ENCODE assay signal across 22 mouse cellular contexts in the genomic region with DNA sequence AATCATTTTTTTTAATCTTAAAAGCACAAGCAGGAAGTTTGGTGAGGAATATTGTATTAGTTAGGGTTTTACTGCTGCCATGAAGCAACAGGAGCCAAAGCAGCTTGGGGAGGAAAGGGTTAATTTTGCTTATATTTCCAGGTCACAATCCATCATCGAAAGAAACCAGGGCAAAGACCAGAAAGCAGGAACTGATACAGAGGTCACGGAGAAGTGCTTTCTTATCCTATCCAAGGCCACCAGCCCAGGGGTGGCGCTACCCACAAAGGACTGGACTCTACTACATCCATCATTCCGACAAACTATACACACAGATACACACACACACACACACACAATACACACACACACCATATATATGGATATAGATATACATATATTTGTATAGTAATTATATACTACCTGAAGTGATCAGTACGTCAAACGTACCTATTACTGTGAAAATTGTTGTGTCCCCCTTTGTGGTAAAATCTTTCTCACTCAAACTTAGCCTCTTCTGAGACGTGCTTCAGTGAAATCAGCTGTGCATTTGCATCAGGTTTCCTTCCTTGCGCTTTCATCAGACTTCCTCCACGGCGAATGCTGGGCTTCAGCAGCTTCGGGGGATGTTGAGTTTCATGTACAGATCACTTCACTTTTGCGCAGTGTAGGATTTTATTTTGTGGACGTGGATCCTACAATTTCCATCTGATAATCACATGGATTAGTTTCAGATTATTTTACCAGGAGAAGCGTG.
"Had no signal": no experiment of that assay in that cellular context is flagged by ENCODE, and none has a peak within 500 bp of the region (broad histone marks: within the 10 kb centered on the region; RNA-seq: fewer than 3 reads in every experiment).

No protein-coding gene starts in this region.

- H3K4me3 ChIP-seq: kidney, embryonic 15.5 days; limb, embryonic 10.5 days; limb, embryonic 13.5 days; liver, embryonic 12.5 days; liver, embryonic 15.5 days; lung, embryonic 15.5 days; midbrain, embryonic 12.5 days; midbrain, embryonic 15.5 days; neural tube, embryonic 12.5 days; neural tube, embryonic 15.5 days had no signal

- DNase-seq: kidney, adult 8-10 months; kidney, postnatal 10 days; kidney, postnatal 36 days; liver; lung, adult 18-20 months; lung, postnatal 10 days; lung, postnatal 36 days; right cerebral cortex, adult 18-20 months; right cerebral cortex, postnatal 25 days; spleen, adult 18-20 months; thymus, adult 18-20 months; thymus, postnatal 36 days had no signal

- H3K36me3 ChIP-seq: kidney, embryonic 15.5 days; limb, embryonic 10.5 days; limb, embryonic 13.5 days; liver, embryonic 12.5 days; liver, embryonic 15.5 days; lung, embryonic 15.5 days; midbrain, embryonic 12.5 days; midbrain, embryonic 15.5 days; neural tube, embryonic 12.5 days; neural tube, embryonic 15.5 days had no signal

- H3K9ac ChIP-seq: kidney, embryonic 15.5 days; limb, embryonic 13.5 days; liver, embryonic 12.5 days; liver, embryonic 15.5 days; lung, embryonic 15.5 days; midbrain, embryonic 12.5 days; midbrain, embryonic 15.5 days; neural tube, embryonic 12.5 days; neural tube, embryonic 15.5 days had no signal

- H3K27ac ChIP-seq: kidney, embryonic 15.5 days; limb, embryonic 10.5 days; limb, embryonic 13.5 days; liver, embryonic 12.5 days; liver, embryonic 15.5 days; lung, embryonic 15.5 days; midbrain, embryonic 12.5 days; midbrain, embryonic 15.5 days; neural tube, embryonic 12.5 days; neural tube, embryonic 15.5 days had no signal

- ATAC-seq: liver, embryonic 12.5 days; midbrain, embryonic 15.5 days had no signal

- H3K27me3 ChIP-seq: kidney, embryonic 15.5 days; limb, embryonic 13.5 days; liver, embryonic 12.5 days; liver, embryonic 15.5 days; lung, embryonic 15.5 days; midbrain, embryonic 12.5 days; midbrain, embryonic 15.5 days; neural tube, embryonic 12.5 days; neural tube, embryonic 15.5 days had no signal

- H3K4me1 ChIP-seq: kidney, embryonic 15.5 days; limb, embryonic 10.5 days; limb, embryonic 13.5 days; liver, embryonic 12.5 days; liver, embryonic 15.5 days; lung, embryonic 15.5 days; midbrain, embryonic 12.5 days; midbrain, embryonic 15.5 days; neural tube, embryonic 12.5 days; neural tube, embryonic 15.5 days had no signal

- H3K4me2 ChIP-seq: kidney, embryonic 15.5 days; limb, embryonic 13.5 days; liver, embryonic 12.5 days; liver, embryonic 15.5 days; lung, embryonic 15.5 days; midbrain, embryonic 12.5 days; midbrain, embryonic 15.5 days; neural tube, embryonic 12.5 days; neural tube, embryonic 15.5 days had no signal

- H3K9me3 ChIP-seq: kidney, embryonic 15.5 days; limb, embryonic 10.5 days; limb, embryonic 13.5 days; liver, embryonic 12.5 days; liver, embryonic 15.5 days; lung, embryonic 15.5 days; midbrain, embryonic 12.5 days; midbrain, embryonic 15.5 days; neural tube, embryonic 12.5 days; neural tube, embryonic 15.5 days had no signal
